Mouse (Mus musculus): ENCODE data around the gene Zfp296.

DNA sequence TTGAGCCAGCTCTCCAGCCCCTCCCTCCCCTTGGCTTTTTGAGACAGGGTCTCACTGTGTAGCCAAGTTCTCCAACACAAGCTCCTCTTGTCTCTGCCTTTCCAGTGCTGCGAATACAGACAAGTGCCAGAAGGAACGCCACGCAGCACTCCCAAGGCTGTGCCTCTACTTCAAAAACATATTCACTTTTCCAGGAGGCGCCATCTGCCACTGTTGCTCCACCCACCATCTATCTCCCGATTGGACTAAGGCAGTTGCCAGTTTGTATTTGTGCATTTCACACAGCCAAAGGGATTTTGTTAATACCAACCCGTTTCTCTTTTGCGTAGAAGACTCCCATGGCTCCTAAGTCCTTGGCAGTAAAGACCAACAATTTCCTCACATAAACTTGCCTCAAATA, 43.7 kb downstream of the Zfp296 start:
- no peak for TF ChIP-seq CTCF (IDR thresholded peaks at IDR 0.05; ENCODE audit: low read depth)
- TF ChIP-seq EP300 (IDR thresholded peaks at IDR 0.05; ENCODE audit: low read depth): no peak

Data from liver, postnatal 0 days (tissue).